Mouse (Mus musculus) liver, embryonic 15.5 days (tissue): ENCODE results near the gene Clic6. TPM values are rescaled to one million over a fixed set of nuclear protein-coding genes. Genes with fewer than 3 reads are reported as not detected.

Experiments
- ATAC-seq: fragments of 200-750 bp; cut with Nextera tagmentation; 2 replicates; pipeline ENCODE4 v1.8.0; 2017; ENCODE audit warnings: moderate number of reproducible peaks, mild to moderate bottlenecking, moderate library complexity; ENCODE audit not compliant: insufficient read depth
- H3K27ac ChIP-seq: fragments of 300-500 bp; sonication (generic); replicated peaks from 2 replicates; pipeline ENCODE4 v1.5.1; 2015; ENCODE audit warnings: mild to moderate bottlenecking, inconsistent platforms
- H3K27me3 ChIP-seq: fragments of 300-500 bp; sonication (generic); 2 replicates; pipeline ENCODE4 v1.6.1; 2015; ENCODE audit warnings: mild to moderate bottlenecking, inconsistent platforms
- H3K36me3 ChIP-seq: fragments of 300-500 bp; sonication (generic); replicated peaks from 2 replicates; pipeline ENCODE4 v1.6.1; 2015; ENCODE audit warnings: moderate library complexity, mild to moderate bottlenecking, inconsistent platforms
- H3K4me1 ChIP-seq: fragments of 300-500 bp; sonication (generic); replicated peaks from 2 replicates; pipeline ENCODE4 v1.6.1; 2015; ENCODE audit warnings: inconsistent platforms
- H3K4me2 ChIP-seq: fragments of 300-500 bp; sonication (generic); 2 replicates; pipeline ENCODE4 v1.6.1; 2015; ENCODE audit warnings: moderate library complexity, mild to moderate bottlenecking, inconsistent platforms
- H3K4me3 ChIP-seq: fragments of 300-500 bp; sonication (generic); replicated peaks from 2 replicates; pipeline ENCODE4 v1.5.1; 2015; ENCODE audit warnings: mild to moderate bottlenecking, inconsistent platforms
- H3K9ac ChIP-seq: fragments of 300-500 bp; sonication (generic); 2 replicates; pipeline ENCODE4 v1.6.1; 2015; ENCODE audit warnings: moderate library complexity, mild to moderate bottlenecking, inconsistent platforms
- H3K9me3 ChIP-seq: fragments of 300-500 bp; sonication (generic); replicated peaks from 2 replicates; pipeline ENCODE4 v1.6.1; 2016; ENCODE audit warnings: inconsistent platforms
- WGBS: fragments of 180-500 bp; shearing (Covaris S2); methylation state at CpG from one replicate; pipeline ENCODE4 v1.1.7; 2015; ENCODE audit warnings: mixed read lengths; ENCODE audit not compliant: insufficient replicate concordance; 5-methylcytosine and 5-hydroxymethylcytosine counted together
- polyA plus RNA-seq: library from polyadenylated mRNA; unstranded; fragments of >200 nt; fragmentation: Nextera tagmentation; extraction: Ambion mirVana; gene quantifications from 2 replicates; pipeline ENCODE4 v1.2.1, GENCODE M21; 2015

Clic6 gene
- polyA plus RNA-seq, 1 experiment from 2014 or later: 0.40 TPM

- Histone ChIP-seq H3K4me2 (no peak overlapping the region), H3K4me3 (no peak overlapping the region), H3K36me3 (no peaks in the 10 kb centered on the region), H3K27me3 (0 out of 2 replicates have a peak, but pooled peaks cover 5% of the 10 kb centered on the region), H3K9ac (no peak overlapping the region), H3K9me3 (no peaks in the 10 kb centered on the region), H3K27ac (no peak overlapping the region), H3K4me1 (no peaks in the 10 kb centered on the region)
- ATAC-seq: no peak
- 72% methylated on average over 11 of the region's 11 CpGs for WGBS
These were observed 85.7 kb downstream of the Clic6 start for GRCm38 (mm10) chr16:92571246-92571645.

- 35% methylated on average over 4 of the region's 4 CpGs for WGBS
- Histone ChIP-seq H3K27ac (no peak overlapping the region), H3K9ac (no peak overlapping the region), H3K9me3 (no peaks in the 10 kb centered on the region), H3K36me3 (no peaks in the 10 kb centered on the region), H3K4me3 (no peak overlapping the region), H3K4me1 (no peaks in the 10 kb centered on the region), H3K4me2 (no peak overlapping the region), H3K27me3 (no peaks in the 10 kb centered on the region)
- ATAC-seq: no peak
These were observed 87.7 kb downstream of the Clic6 start for GRCm38 (mm10) chr16:92573193-92573592.

GRCm38 (mm10) chr16:92575792-92576191 is 90.3 kb downstream of the Clic6 start:
- Histone ChIP-seq H3K9ac (no peak overlapping the region), H3K27me3 (no peaks in the 10 kb centered on the region), H3K36me3 (no peaks in the 10 kb centered on the region), H3K4me2 (no peak overlapping the region), H3K4me3 (no peak overlapping the region), H3K27ac (no peak overlapping the region), H3K4me1 (no peaks in the 10 kb centered on the region), H3K9me3 (no peaks in the 10 kb centered on the region)
- 53% methylated on average over 10 of the region's 10 CpGs for WGBS
- no peak for ATAC-seq

GRCm38 (mm10) chr16:92577381-92577780 is 91.8 kb downstream of the Clic6 start:
- Histone ChIP-seq H3K4me2 (no peak overlapping the region), H3K9ac (no peak overlapping the region), H3K36me3 (no peaks in the 10 kb centered on the region), H3K4me3 (no peak overlapping the region), H3K4me1 (no peaks in the 10 kb centered on the region), H3K27ac (no peak overlapping the region), H3K9me3 (no peaks in the 10 kb centered on the region), H3K27me3 (no peaks in the 10 kb centered on the region)
- 72% methylated on average over 9 of the region's 9 CpGs for WGBS
- no peak for ATAC-seq

- H3K9me3 ChIP-seq: no peaks in the 10 kb centered on the region
- WGBS: 58% methylated on average over 7 of the region's 7 CpGs
- no peaks in the 10 kb centered on the region for H3K4me1 ChIP-seq
- no peak overlapping the region for H3K9ac ChIP-seq
- no peaks in the 10 kb centered on the region for H3K27me3 ChIP-seq
- no peaks in the 10 kb centered on the region for H3K36me3 ChIP-seq
- no peak overlapping the region for H3K27ac ChIP-seq
- no peak overlapping the region for H3K4me2 ChIP-seq
- no peak overlapping the region for H3K4me3 ChIP-seq
- ATAC-seq: no peak
These were observed 93.5 kb downstream of the Clic6 start for GRCm38 (mm10) chr16:92578915-92579653.

GRCm38 (mm10) chr16:92580981-92581380 is 95.4 kb downstream of the Clic6 start:
- Histone ChIP-seq H3K36me3 (no peaks in the 10 kb centered on the region), H3K27ac (no peak overlapping the region), H3K27me3 (no peaks in the 10 kb centered on the region), H3K4me1 (no peaks in the 10 kb centered on the region), H3K9ac (no peak overlapping the region), H3K4me3 (no peak overlapping the region), H3K4me2 (no peak overlapping the region), H3K9me3 (no peaks in the 10 kb centered on the region)
- whole genome bisulfite sequencing: 62% methylated on average over 10 of the region's 10 CpGs
- ATAC-seq: no peak

- no peaks in the 10 kb centered on the region for H3K27me3 ChIP-seq
- no peak overlapping the region for H3K4me2 ChIP-seq
- no peak overlapping the region for H3K4me3 ChIP-seq
- H3K9ac ChIP-seq: no peak overlapping the region
- 65% methylated on average over 10 of the region's 10 CpGs for WGBS
- no peak for ATAC-seq
- no peaks in the 10 kb centered on the region for H3K36me3 ChIP-seq
- H3K4me1 ChIP-seq: no peaks in the 10 kb centered on the region
- no peak overlapping the region for H3K27ac ChIP-seq
- no peaks in the 10 kb centered on the region for H3K9me3 ChIP-seq
These were observed 96.2 kb downstream of the Clic6 start for GRCm38 (mm10) chr16:92581767-92582166.

- no peak overlapping the region for H3K9ac ChIP-seq
- H3K27ac ChIP-seq: no peak overlapping the region
- H3K27me3 ChIP-seq: no peaks in the 10 kb centered on the region
- H3K36me3 ChIP-seq: no peaks in the 10 kb centered on the region
- no peaks in the 10 kb centered on the region for H3K9me3 ChIP-seq
- no peak overlapping the region for H3K4me2 ChIP-seq
- H3K4me1 ChIP-seq: no peaks in the 10 kb centered on the region
- WGBS: 80% methylated on average over 4 of the region's 4 CpGs
- no peak overlapping the region for H3K4me3 ChIP-seq
- no peak for ATAC-seq
These were observed 102.3 kb downstream of the Clic6 start for GRCm38 (mm10) chr16:92587836-92588235.

Other genes with a start within 250 kb of the Clic6 start
- not detected in 2 replicates for gene Kcne2, start 193.3 kb upstream of the Clic6 start, polyA plus RNA-seq
- 36.4 and 42.4 TPM in 2 replicates for gene Smim11, start 184.4 kb upstream of the Clic6 start, polyA plus RNA-seq
- not detected in 2 replicates for gene Fam243, start 164.3 kb upstream of the Clic6 start, polyA plus RNA-seq
- not detected in 2 replicates for gene Kcne1, start 126.3 kb upstream of the Clic6 start, polyA plus RNA-seq
- gene Rcan1, start 14.9 kb upstream of the Clic6 start, polyA plus RNA-seq: 9.1 and 9.3 TPM in 2 replicates